Mouse (Mus musculus): Measurements from ENCODE around the gene Mfsd10. TPM values are rescaled to one million over a fixed set of nuclear protein-coding genes. Genes with fewer than 3 reads are reported as not detected.

Mfsd10 gene
- polyA plus RNA-seq, 1 experiment: 62.3 TPM

DNA sequence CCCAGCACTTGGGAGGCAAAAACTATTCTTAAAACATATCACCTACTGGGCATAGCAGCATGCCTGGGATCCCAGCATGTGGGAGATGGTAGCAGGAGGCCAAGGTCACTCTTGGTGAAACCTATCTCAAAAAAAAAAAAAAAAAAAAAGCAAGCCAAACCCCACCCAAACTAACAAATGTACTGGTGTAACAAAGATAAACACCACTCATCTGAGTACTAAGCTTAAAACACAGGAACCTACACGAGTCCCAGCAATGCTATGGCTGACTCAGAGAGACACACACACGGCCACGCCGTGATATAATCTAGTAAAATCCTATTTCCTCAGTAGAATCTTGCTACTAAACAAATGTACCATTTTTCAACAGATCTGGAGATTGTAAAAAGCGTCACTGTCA, 15.9 kb upstream of the Mfsd10 start:
- no peak overlapping the region for H3K4me3 ChIP-seq (ENCODE audit: insufficient read depth, low read length)

DNA sequence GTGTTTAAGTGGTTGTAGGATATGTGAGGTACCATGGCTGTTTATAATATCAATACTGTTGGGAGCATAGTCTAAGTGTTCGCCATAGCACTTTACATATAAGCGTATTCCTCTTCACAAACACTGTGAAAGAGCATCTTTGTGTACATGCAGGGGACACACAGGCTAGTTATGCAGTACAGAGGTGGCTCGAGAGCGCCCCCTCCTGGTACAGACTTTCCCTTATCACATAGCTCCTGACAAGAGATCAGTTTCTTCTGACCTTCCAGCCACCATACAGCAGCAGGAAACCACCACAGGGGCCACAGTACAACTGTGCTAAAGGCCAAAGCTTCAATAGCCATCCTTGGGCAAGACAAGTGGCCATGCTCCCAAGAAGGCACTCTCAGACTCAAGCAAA, 10.6 kb upstream of the Mfsd10 start:
- peaks cover 9% of the 10 kb centered on the region; the same call in 1 of the 2 replicates for H3K4me1 ChIP-seq (ENCODE audit: control insufficient read depth, insufficient read depth, low read length)
- no peak for TF ChIP-seq POLR2A (IDR thresholded peaks at IDR 0.05; ENCODE audit: low read depth, low read length)
- TF ChIP-seq CTCF (IDR thresholded peaks at IDR 0.05; ENCODE audit: borderline replicate concordance, insufficient read depth, low read length): peak; percentile 44; the same call in 1 of the 2 replicates
- H3K27ac ChIP-seq (ENCODE audit: insufficient read depth, low read length): no peak overlapping the region
- H3K4me3 ChIP-seq (ENCODE audit: insufficient read depth, low read length): no peak overlapping the region

More for the DNA sequence above, 15.9 kb upstream of the Mfsd10 start:
- H3K4me1 ChIP-seq (ENCODE audit: control insufficient read depth, insufficient read depth, low read length): no peaks in the 10 kb centered on the region
- TF ChIP-seq CTCF (IDR thresholded peaks at IDR 0.05; ENCODE audit: borderline replicate concordance, insufficient read depth, low read length) (no peak), POLR2A (IDR thresholded peaks at IDR 0.05; ENCODE audit: low read depth, low read length) (no peak)
- H3K27ac ChIP-seq (ENCODE audit: insufficient read depth, low read length): no peak overlapping the region

DNA sequence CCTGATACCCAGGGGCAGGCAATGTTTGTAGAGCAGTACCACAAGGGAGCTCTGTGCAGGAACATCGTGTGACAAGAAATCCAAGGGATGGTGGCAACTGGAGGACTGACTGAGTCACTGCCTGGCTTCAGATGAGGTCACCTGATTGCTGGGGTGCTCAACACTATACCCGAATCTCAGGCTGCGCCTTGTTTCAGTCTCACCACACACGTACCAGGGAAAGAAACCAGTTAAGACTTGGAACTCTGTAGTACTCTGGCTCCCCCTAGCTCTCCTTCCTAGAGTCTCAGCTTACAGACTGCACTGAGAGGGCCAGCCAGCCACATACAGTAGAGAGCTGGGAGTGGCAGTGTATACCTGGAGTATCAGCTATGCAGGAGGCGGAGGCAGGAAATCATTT, 5.9 kb upstream of the Mfsd10 start:
- TF ChIP-seq POLR2A (IDR thresholded peaks at IDR 0.05; ENCODE audit: low read depth, low read length) (no peak), CTCF (IDR thresholded peaks at IDR 0.05; ENCODE audit: borderline replicate concordance, insufficient read depth, low read length) (no peak)
- H3K4me1 ChIP-seq (ENCODE audit: control insufficient read depth, insufficient read depth, low read length): peaks cover 9% of the 10 kb centered on the region; the same call in 1 of the 2 replicates

DNA sequence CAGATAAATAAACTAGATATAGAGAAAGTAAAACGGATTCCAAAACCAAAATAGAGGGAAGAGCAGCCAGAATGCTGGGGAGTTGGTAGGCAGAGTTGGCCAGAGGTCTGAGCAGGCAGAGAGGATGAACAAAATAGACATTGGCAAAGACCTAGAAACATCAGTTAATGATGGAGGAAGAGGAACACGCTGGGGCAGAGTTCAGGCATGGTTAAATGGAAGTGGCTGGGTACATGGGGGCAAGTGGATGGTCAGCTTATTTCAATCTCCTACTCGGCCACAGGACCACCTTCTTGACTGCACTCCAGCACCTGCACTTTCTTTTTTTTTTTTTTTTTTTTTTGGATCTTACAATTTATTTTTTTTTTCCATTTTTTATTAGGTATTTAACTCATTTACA, 5.0 kb upstream of the Mfsd10 start:
- H3K27ac ChIP-seq (ENCODE audit: insufficient read depth, low read length): no peak overlapping the region
- TF ChIP-seq POLR2A (IDR thresholded peaks at IDR 0.05; ENCODE audit: low read depth, low read length) (no peak), CTCF (IDR thresholded peaks at IDR 0.05; ENCODE audit: borderline replicate concordance, insufficient read depth, low read length) (no peak)
- no peak overlapping the region for H3K4me3 ChIP-seq (ENCODE audit: insufficient read depth, low read length)
- peaks cover 9% of the 10 kb centered on the region; the same call in 1 of the 2 replicates for H3K4me1 ChIP-seq (ENCODE audit: control insufficient read depth, insufficient read depth, low read length)

More for the DNA sequence above, 5.9 kb upstream of the Mfsd10 start:
- Histone ChIP-seq H3K27ac (ENCODE audit: insufficient read depth, low read length) (no peak overlapping the region), H3K4me3 (ENCODE audit: insufficient read depth, low read length) (no peak overlapping the region)

DNA sequence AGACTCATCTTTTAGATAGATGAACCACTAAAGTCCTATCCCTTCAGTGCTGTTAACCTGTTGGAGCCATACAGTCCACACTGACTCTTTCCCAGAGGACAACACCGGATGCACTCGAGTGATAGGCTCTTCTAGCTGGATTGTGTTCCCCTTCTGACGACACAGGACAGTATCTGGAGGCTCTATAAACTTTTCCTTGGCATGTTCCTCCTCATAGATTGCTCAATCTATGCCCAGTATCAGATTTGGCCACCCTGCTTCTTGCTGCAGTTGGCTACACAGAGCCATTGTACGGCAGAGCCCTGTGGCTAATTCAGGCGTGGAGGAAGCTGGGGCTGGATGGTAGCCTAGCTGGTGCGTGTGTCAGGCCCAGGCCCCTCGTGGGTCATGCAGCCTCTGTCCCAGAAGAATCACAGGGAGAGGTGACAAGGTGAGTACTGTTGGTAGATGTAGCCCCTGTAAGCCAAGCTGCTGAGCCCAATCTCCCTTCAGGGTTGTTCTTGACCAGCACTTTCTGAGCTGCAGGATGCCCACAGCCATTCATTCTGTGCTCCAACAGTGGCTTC, 662 bp upstream of the Mfsd10 start:
- Histone ChIP-seq H3K4me3 (ENCODE audit: insufficient read depth, low read length) (no peak overlapping the region), H3K4me1 (ENCODE audit: control insufficient read depth, insufficient read depth, low read length) (no peaks in the 10 kb centered on the region), H3K27ac (ENCODE audit: insufficient read depth, low read length) (no peak overlapping the region)
- no peak for TF ChIP-seq CTCF (IDR thresholded peaks at IDR 0.05; ENCODE audit: borderline replicate concordance, insufficient read depth, low read length)
- TF ChIP-seq POLR2A (IDR thresholded peaks at IDR 0.05; ENCODE audit: low read depth, low read length): no peak

DNA sequence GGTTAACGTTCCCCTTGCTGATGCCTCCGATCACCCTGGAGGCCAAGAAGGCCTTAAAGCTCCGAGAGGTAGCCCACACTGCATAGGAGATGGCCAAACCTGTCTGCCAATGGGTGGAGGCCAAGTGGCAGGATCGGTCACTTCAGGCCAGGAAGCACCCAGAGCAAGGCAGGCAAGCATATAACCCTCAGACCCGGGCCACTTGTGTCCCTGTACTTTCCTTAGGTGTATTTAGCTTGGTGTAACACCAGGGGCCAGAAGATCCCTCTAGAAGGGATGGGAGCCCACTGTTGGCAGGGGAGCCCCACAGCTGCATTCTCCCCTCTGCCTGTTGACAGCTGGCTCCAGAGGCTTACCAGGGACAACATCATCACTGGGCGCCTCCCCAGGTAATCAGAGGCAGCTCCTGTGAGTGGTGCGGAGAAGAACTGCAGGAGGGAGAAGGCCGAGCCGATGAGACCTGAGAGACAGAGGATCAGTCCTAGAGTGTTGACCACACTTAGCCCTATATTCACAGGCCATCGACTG, 1.3 kb downstream of the Mfsd10 start:
- peak overlapping the region; percentile 54 for H3K4me3 ChIP-seq (ENCODE audit: insufficient read depth, low read length)
- TF ChIP-seq POLR2A (IDR thresholded peaks at IDR 0.05; ENCODE audit: low read depth, low read length): no peak
- TF ChIP-seq CTCF (IDR thresholded peaks at IDR 0.05; ENCODE audit: borderline replicate concordance, insufficient read depth, low read length): no peak
- no peaks in the 10 kb centered on the region for H3K4me1 ChIP-seq (ENCODE audit: control insufficient read depth, insufficient read depth, low read length)
- H3K27ac ChIP-seq (ENCODE audit: insufficient read depth, low read length): no peak overlapping the region

DNA sequence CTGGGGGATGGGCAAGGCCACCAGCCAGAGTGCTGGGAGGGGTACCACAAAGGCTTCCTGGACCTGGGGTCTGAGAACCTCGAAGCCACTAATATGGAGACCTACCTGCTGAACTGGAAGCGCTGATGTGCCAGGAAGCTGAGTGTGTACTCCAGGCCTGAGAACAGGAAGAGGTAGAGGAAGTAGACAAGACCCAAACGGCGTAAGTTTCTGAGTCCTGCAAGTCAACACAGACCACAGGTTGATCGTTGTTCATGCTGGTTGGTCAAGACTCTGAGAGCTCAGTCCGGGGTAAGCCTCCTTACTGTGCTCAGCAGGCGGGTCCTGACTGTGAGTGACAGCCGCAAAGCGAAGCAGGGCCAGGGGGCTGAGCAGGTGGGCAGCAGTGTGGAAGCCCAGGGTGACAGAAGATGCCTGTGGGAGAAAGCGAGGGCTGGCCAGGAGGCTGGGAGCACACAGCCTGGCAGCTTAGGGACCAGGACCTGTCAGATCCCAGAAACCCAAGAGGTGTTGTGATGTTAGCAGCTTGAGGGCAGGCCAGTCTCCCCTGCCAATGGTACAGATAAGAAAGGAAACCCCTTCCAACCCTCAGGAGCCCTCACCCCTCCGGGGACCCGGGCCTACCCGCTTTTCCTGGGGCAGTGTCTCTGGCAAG, 2.1 kb downstream of the Mfsd10 start:
- Histone ChIP-seq H3K4me1 (ENCODE audit: control insufficient read depth, insufficient read depth, low read length) (no peaks in the 10 kb centered on the region), H3K27ac (ENCODE audit: insufficient read depth, low read length) (no peak overlapping the region), H3K4me3 (ENCODE audit: insufficient read depth, low read length) (no peak overlapping the region)
- no peak for TF ChIP-seq CTCF (IDR thresholded peaks at IDR 0.05; ENCODE audit: borderline replicate concordance, insufficient read depth, low read length)
- TF ChIP-seq POLR2A (IDR thresholded peaks at IDR 0.05; ENCODE audit: low read depth, low read length): no peak

DNA sequence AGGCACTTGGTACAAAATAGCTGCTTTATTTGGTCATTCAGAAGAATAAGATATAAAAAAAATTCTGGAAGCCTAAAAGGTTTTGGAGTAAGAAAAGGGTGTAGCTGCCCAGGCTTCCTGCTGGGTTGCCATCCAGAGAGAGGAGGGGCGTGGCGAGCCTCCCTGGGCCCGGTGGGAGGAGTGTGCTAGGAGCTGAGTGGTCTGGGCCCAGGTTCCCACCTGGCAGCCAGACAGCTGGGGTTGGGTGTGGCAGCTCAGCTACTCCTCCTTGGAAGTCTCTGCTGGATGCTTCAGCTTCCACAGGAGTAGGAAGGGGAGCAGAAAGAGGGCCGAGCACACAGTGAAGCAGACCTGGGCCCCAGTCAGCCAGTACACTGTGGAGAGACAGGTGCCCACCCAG, 3.4 kb downstream of the Mfsd10 start:
- Histone ChIP-seq H3K4me3 (ENCODE audit: insufficient read depth, low read length) (no peak overlapping the region), H3K27ac (ENCODE audit: insufficient read depth, low read length) (no peak overlapping the region), H3K4me1 (ENCODE audit: control insufficient read depth, insufficient read depth, low read length) (no peaks in the 10 kb centered on the region)
- TF ChIP-seq CTCF (IDR thresholded peaks at IDR 0.05; ENCODE audit: borderline replicate concordance, insufficient read depth, low read length): no peak
- no peak for TF ChIP-seq POLR2A (IDR thresholded peaks at IDR 0.05; ENCODE audit: low read depth, low read length)

DNA sequence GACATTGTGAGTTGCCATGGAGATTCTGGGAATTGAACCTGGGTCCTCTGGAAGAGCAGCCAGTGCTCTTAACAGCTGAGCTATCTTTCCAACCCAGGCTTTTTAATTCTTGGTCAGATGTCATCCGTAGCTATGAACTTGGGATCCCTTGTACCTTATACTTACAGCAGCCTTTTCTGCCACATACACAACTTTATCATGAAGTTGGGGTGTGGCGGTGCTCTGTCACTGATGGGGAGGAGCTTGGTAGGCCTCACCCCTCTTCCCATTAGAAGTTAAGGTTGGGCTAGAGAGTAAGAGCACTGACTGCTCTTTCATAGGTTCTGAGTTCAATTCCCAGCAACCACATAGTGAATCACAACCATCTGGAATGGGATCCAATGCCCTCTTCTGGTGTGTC, 4.0 kb downstream of the Mfsd10 start:
- Histone ChIP-seq H3K4me3 (ENCODE audit: insufficient read depth, low read length) (no peak overlapping the region), H3K27ac (ENCODE audit: insufficient read depth, low read length) (no peak overlapping the region), H3K4me1 (ENCODE audit: control insufficient read depth, insufficient read depth, low read length) (no peaks in the 10 kb centered on the region)
- TF ChIP-seq POLR2A (IDR thresholded peaks at IDR 0.05; ENCODE audit: low read depth, low read length) (no peak), CTCF (IDR thresholded peaks at IDR 0.05; ENCODE audit: borderline replicate concordance, insufficient read depth, low read length) (no peak)

DNA sequence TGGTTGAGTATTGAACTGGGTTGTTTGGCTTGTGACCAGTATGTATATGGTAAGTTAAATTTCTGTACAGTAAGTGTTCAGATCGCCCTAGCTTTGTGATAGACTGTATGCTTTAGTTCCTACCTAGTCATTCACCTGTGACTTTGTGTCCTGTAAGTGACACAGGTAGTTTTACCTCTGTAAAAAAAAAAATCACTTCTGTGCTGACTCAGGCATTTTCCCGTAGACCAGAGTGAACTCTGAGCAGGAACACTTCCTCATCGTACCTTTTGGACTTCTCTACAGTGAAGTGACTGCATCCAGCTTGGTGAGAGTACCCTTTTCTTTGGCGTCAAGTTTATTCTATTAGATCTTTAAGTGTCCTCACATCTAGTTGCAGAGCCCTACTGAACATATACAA, 27.0 kb downstream of the Mfsd10 start:
- TF ChIP-seq CTCF (IDR thresholded peaks at IDR 0.05; ENCODE audit: borderline replicate concordance, insufficient read depth, low read length): no peak
- no peak for TF ChIP-seq POLR2A (IDR thresholded peaks at IDR 0.05; ENCODE audit: low read depth, low read length)
- Histone ChIP-seq H3K4me3 (ENCODE audit: insufficient read depth, low read length) (no peak overlapping the region), H3K4me1 (ENCODE audit: control insufficient read depth, insufficient read depth, low read length) (no peaks in the 10 kb centered on the region; the same call in 1 of the 2 replicates), H3K27ac (ENCODE audit: insufficient read depth, low read length) (no peak overlapping the region)
